Mouse (Mus musculus) liver, adult 2 months (tissue): ENCODE data around the gene Glrx2. TPM values are rescaled to one million over a fixed set of nuclear protein-coding genes. Genes with fewer than 3 reads are reported as not detected.
"Not testable (repeated sequence)": the region's sequence is repeated elsewhere in the genome, so short reads cannot be mapped to it uniquely, and the experiment has no call there.

Experiments
- DNase-seq: peaks from one replicate; pipeline ENCODE4 v3.0.0-alpha.2; 2011; ENCODE audit warnings: low read depth, low spot score; ENCODE audit errors: extremely low read depth
- H3K27ac ChIP-seq: fragments of 200-500 bp; replicated peaks from 2 replicates; pipeline ENCODE4 v1.5.1; 2012; ENCODE audit warnings: low read depth, mild to moderate bottlenecking, control low read depth, inconsistent platforms, low read length; ENCODE audit not compliant: insufficient read depth
- H3K27me3 ChIP-seq: fragments of 200-500 bp; 2 replicates; pipeline ENCODE4 v1.6.1; 2012; ENCODE audit warnings: mild to moderate bottlenecking, moderate library complexity, low read length, inconsistent platforms; ENCODE audit not compliant: control insufficient read depth, insufficient read depth
- H3K36me3 ChIP-seq: fragments of 200-500 bp; 2 replicates; pipeline ENCODE4 v1.6.1; 2012; ENCODE audit warnings: low read length, inconsistent platforms; ENCODE audit not compliant: control insufficient read depth, insufficient read depth
- H3K4me1 ChIP-seq: fragments of 200-500 bp; 2 replicates; pipeline ENCODE4 v1.6.1; 2011; ENCODE audit warnings: low read length; ENCODE audit not compliant: control insufficient read depth, insufficient read depth
- H3K4me3 ChIP-seq: fragments of 200-500 bp; 2 replicates; pipeline ENCODE4 v1.5.1; 2011; ENCODE audit warnings: low read depth, mild to moderate bottlenecking, control low read depth, low read length, moderate library complexity; ENCODE audit not compliant: insufficient read depth
- H3K79me2 ChIP-seq: fragments of 200-500 bp; 2 replicates; pipeline ENCODE4 v1.6.1; 2012; ENCODE audit warnings: inconsistent platforms, mild to moderate bottlenecking, low read length, moderate library complexity; ENCODE audit not compliant: control insufficient read depth, insufficient read depth
- H3K9ac ChIP-seq: fragments of 200-500 bp; 2 replicates; pipeline ENCODE4 v1.6.1; 2012; ENCODE audit warnings: low read depth, mild to moderate bottlenecking, control low read depth, inconsistent platforms, low read length
- CTCF ChIP-seq: fragments of 200-500 bp; IDR thresholded peaks from 2 replicates; pipeline ENCODE4 v1.5.1; 2011; ENCODE audit warnings: low read depth, low read length, control low read depth
- POLR2A ChIP-seq: fragments of 200-500 bp; IDR thresholded peaks from 2 replicates; pipeline ENCODE4 v1.6.1; 2011; ENCODE audit warnings: low read length, control low read depth; ENCODE audit not compliant: insufficient read depth; ENCODE audit errors: extremely low read depth
- WGBS: fragments of 180-500 bp; shearing (Covaris S2); methylation state at CpG from one replicate; pipeline ENCODE4 v1.1.7; 2018; 5-methylcytosine and 5-hydroxymethylcytosine counted together
- polyA plus RNA-seq: library from polyadenylated mRNA; depleted of rRNA; stranded (reverse); fragments of >200 nt; gene quantifications from 2 replicates; pipeline ENCODE4 v1.2.3, GENCODE M21; 2012; rRNA removed
- total RNA-seq: library from RNA; depleted of rRNA; stranded (reverse); fragments of >200 nt; gene quantifications from 2 replicates; pipeline ENCODE4 v1.2.3, GENCODE M21; 2014; rRNA removed

Gene Glrx2
- total RNA-seq (11.8 and 12.6 TPM in 2 replicates), polyA plus RNA-seq (18.9 and 21.7 TPM in 2 replicates)

DNA sequence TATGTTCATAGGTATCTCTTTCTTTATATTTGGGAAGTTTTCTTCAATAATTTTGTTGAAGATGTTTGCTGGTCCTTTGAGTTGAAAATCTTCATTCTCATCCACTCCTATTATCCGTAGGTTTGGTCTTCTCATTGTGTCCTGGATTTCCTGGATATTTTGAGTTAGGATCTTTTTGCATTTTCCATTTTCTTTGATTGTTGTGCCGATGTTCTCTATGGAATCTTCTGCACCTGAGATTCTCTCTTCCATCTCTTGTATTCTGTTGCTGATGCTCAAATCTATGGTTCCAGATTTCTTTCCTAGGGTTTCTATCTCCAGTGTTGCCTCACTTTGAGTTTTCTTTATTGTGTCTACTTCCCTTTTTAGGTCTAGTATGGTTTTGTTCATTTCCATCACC is at the start of gene Glrx2:
TSS of gene Glrx2 (plus strand) at position 301 of the 400 bp plus-strand sequence.
- H3K9ac ChIP-seq, H3K4me3 ChIP-seq, DNase-seq, H3K36me3 ChIP-seq, H3K27ac ChIP-seq, H3K4me1 ChIP-seq, H3K79me2 ChIP-seq, H3K27me3 ChIP-seq: not testable (repeated sequence)
- WGBS = no CpG with 5 or more reads among the region's 2 CpGs

DNA sequence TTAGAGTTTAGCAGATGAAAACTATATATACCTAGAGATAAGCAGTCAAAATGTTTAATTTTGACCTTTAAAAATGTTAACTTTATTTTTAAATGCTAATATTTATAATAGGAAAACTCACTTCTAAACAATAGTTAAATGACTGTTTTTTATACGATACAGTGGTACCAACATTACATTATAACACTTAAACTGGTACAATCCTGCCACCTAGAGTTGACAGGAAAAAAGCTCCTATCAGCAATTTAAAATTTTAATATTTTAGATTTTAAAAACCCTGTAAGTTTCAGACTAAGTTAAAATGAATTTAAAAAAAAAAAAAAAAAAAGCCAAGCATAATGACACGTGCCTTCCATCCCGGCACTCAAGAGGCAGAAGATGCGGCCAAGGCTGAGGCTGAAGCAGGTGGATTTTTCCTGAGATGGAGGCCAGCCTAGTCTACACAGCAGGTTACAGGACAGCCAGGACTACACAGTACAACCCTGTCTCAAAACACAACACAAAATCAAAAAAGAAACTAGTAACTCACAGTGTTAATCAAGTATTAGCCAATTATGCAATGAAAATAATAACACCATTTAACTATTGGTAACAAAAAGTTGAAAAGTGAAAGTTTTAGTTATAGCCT is 40.3 kb upstream of the Glrx2 start:
- H3K4me3 ChIP-seq = no peak overlapping the region
- whole genome bisulfite sequencing = 85% methylated on average over 4 of the region's 4 CpGs
- H3K9ac ChIP-seq = no peak overlapping the region
- H3K36me3 ChIP-seq = peaks cover 34% of the 10 kb centered on the region
- no peak overlapping the region for H3K27ac ChIP-seq
- TF ChIP-seq POLR2A (no peak), CTCF (no peak)
- H3K27me3 ChIP-seq = no peaks in the 10 kb centered on the region
- DNase-seq = no peak
- no peaks in the 10 kb centered on the region for H3K4me1 ChIP-seq
- H3K79me2 ChIP-seq = peaks cover 2% of the 10 kb centered on the region; the same call in 1 of the 2 replicates

GRCm38 (mm10) chr1:143681108-143681507 is 35.0 kb upstream of the Glrx2 start:
- no peak overlapping the region for H3K4me3 ChIP-seq
- peaks cover 32% of the 10 kb centered on the region for H3K36me3 ChIP-seq
- H3K4me1 ChIP-seq = peaks cover 2% of the 10 kb centered on the region; the same call in 1 of the 2 replicates
- peak; percentile 91 for DNase-seq
- TF ChIP-seq CTCF (no peak), POLR2A (no peak)
- H3K27ac ChIP-seq = no peak overlapping the region
- no peak overlapping the region for H3K9ac ChIP-seq
- H3K27me3 ChIP-seq = no peaks in the 10 kb centered on the region
- H3K79me2 ChIP-seq = peaks cover 2% of the 10 kb centered on the region; the same call in 1 of the 2 replicates
- 42% methylated on average over 5 of the region's 5 CpGs for WGBS

GRCm38 (mm10) chr1:143684849-143685248 is 31.3 kb upstream of the Glrx2 start:
- peaks cover 2% of the 10 kb centered on the region; the same call in 1 of the 2 replicates for H3K4me1 ChIP-seq
- no peak overlapping the region for H3K4me3 ChIP-seq
- no peaks in the 10 kb centered on the region for H3K27me3 ChIP-seq
- 86% methylated on average over 3 of the region's 3 CpGs for WGBS
- H3K36me3 ChIP-seq = peaks cover 32% of the 10 kb centered on the region
- no peak for DNase-seq
- H3K79me2 ChIP-seq = no peaks in the 10 kb centered on the region
- H3K9ac ChIP-seq = no peak overlapping the region
- H3K27ac ChIP-seq = no peak overlapping the region
- TF ChIP-seq POLR2A (no peak), CTCF (no peak)

- Histone ChIP-seq H3K9ac (peak overlapping the region; percentile 72), H3K4me3 (peak overlapping the region; percentile 77), H3K27me3 (no peaks in the 10 kb centered on the region), H3K36me3 (peaks cover 7% of the 10 kb centered on the region), H3K4me1 (peaks cover 5% of the 10 kb centered on the region; the same call in 1 of the 2 replicates), H3K27ac (no peak overlapping the region; the same call in 1 of the 2 replicates), H3K79me2 (peaks cover 3% of the 10 kb centered on the region; the same call in 1 of the 2 replicates)
- under 1% methylated on average over 13 of the region's 13 CpGs for WGBS
- TF ChIP-seq CTCF (no peak), POLR2A (no peak)
- DNase-seq = no peak
These were observed 14.4 kb upstream of the Glrx2 start for GRCm38 (mm10) chr1:143701736-143702135.

- WGBS = under 1% methylated on average over 44 of the region's 48 CpGs
- Histone ChIP-seq H3K9ac (peak overlapping the region; percentile 72), H3K79me2 (peaks cover 3% of the 10 kb centered on the region; the same call in 1 of the 2 replicates), H3K4me1 (peaks cover 5% of the 10 kb centered on the region; the same call in 1 of the 2 replicates), H3K4me3 (peak overlapping the region; percentile 77), H3K27me3 (no peaks in the 10 kb centered on the region), H3K36me3 (peaks cover 5% of the 10 kb centered on the region), H3K27ac (peak overlapping the region; percentile 56)
- DNase-seq = peak; percentile 64
- TF ChIP-seq POLR2A (no peak), CTCF (no peak)
These were observed 13.9 kb upstream of the Glrx2 start for GRCm38 (mm10) chr1:143702141-143702740.
